Mouse (Mus musculus) small intestine, adult 2 months (tissue): ENCODE data around the gene Lamtor1.

Source experiments
- CTCF ChIP-seq: fragments of 200-500 bp; IDR thresholded peaks from 2 replicates; pipeline ENCODE4 v1.5.1; 2012; ENCODE audit warnings: low read depth, mild to moderate bottlenecking, control low read depth, inconsistent platforms, low read length, moderate library complexity, mixed read lengths; ENCODE audit not compliant: insufficient replicate concordance, insufficient read length; ENCODE audit errors: extremely low read depth
- POLR2A ChIP-seq: fragments of 200-500 bp; IDR thresholded peaks from 2 replicates; pipeline ENCODE4 v1.6.1; 2012; ENCODE audit warnings: low read depth, mild to moderate bottlenecking, control low read depth, inconsistent platforms, low read length, moderate library complexity

DNA sequence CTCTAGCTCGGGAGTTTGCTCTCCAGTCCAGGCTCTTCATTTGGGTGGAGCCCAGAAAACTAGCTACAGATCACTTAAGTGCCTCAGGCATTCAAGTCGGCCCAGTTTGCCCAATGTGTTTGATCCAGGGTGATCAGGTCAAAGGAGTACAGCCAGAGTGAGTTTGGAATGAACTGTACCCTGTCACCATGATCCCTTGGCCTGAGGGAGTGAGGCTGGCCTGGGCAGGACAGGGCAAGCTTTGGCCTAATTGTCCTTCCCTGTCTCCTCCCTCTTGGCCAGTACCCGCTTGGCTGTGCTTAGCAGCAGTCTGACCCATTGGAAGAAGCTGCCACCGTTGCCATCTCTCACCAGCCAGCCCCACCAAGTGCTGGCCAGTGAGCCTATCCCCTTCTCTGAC lies 4.4 kb downstream of the Lamtor1 start:
- TF ChIP-seq POLR2A: no peak
- TF ChIP-seq CTCF: no peak
